Mouse (Mus musculus) testis, adult 2 months (tissue): ENCODE data around the gene Mtcl1.

Experiments used
- CTCF ChIP-seq: fragments of 200-500 bp; IDR thresholded peaks from 2 replicates; pipeline ENCODE4 v1.5.1; 2012; ENCODE audit warnings: low read depth, mild to moderate bottlenecking, inconsistent platforms, low read length, moderate library complexity; ENCODE audit not compliant: control insufficient read depth, insufficient read depth, insufficient replicate concordance
- POLR2A ChIP-seq: fragments of 200-500 bp; IDR thresholded peaks from 2 replicates; pipeline ENCODE4 v1.6.1; 2012; ENCODE audit warnings: low read depth, mild to moderate bottlenecking, inconsistent platforms, low read length, moderate library complexity; ENCODE audit not compliant: control insufficient read depth

GRCm38 (mm10) chr17:66473205-66473604 is 23.7 kb upstream of the Mtcl1 start:
- no peak for TF ChIP-seq CTCF
- no peak for TF ChIP-seq POLR2A
